ENCODE assay signal across 33 mouse cellular contexts in the genomic region with DNA sequence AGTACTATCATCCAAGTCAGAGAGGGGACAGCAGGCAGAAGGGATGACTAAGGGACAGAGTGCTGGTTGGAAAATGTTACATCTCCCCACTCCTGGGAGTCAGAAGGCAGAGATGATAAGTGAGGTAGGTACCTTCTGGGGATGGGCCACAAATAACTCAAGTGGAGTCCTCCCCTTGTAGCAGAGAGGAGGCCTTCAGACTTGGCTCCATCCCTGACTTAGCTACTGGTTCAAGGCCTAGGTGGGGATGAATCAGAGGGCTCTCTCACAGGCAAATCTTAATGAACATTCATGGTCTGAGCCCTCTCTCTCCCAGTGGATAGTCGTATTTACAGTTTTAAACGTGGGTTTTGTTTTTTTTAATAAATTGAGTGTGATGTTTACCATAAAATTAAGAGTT.
"Had no signal": no experiment of that assay in that cellular context is flagged by ENCODE, and none has a peak within 500 bp of the region (broad histone marks: within the 10 kb centered on the region; RNA-seq: fewer than 3 reads in every experiment).

No protein-coding gene starts in this region.

- H3K4me3 ChIP-seq: heart, embryonic 13.5 days; heart, embryonic 15.5 days; hindbrain, embryonic 10.5 days; hindbrain, embryonic 12.5 days; hindbrain, embryonic 13.5 days; hindbrain, embryonic 15.5 days; intestine, embryonic 15.5 days; kidney, embryonic 15.5 days; layer of hippocampus, adult 2 months; left cerebral cortex, adult 2 months had no signal

- H3K4me2 ChIP-seq: heart, embryonic 13.5 days; heart, embryonic 15.5 days; hindbrain, embryonic 12.5 days; hindbrain, embryonic 13.5 days; hindbrain, embryonic 14.5 days; hindbrain, embryonic 15.5 days; intestine, embryonic 15.5 days; kidney, embryonic 15.5 days had no signal

- H3K27me3 ChIP-seq: heart, embryonic 13.5 days; heart, embryonic 15.5 days; hindbrain, embryonic 12.5 days; hindbrain, embryonic 13.5 days; hindbrain, embryonic 15.5 days; intestine, embryonic 15.5 days; kidney, embryonic 15.5 days had no signal

- ATAC-seq: hindbrain, embryonic 16.5 days; hindbrain, postnatal 0 days; inflammation-experienced regulatory T-cells, adult 6 months; intestine, embryonic 15.5 days; intestine, embryonic 16.5 days; intestine, postnatal 0 days had no signal

- H3K9ac ChIP-seq: heart, embryonic 13.5 days; heart, embryonic 15.5 days; hindbrain, embryonic 12.5 days; hindbrain, embryonic 13.5 days; hindbrain, embryonic 14.5 days; hindbrain, embryonic 15.5 days; intestine, embryonic 15.5 days; kidney, embryonic 15.5 days had no signal

- H3K36me3 ChIP-seq: heart, embryonic 13.5 days; heart, embryonic 15.5 days; hindbrain, embryonic 10.5 days; hindbrain, embryonic 12.5 days; hindbrain, embryonic 13.5 days; intestine, embryonic 15.5 days; kidney, embryonic 15.5 days had no signal

- H3K27ac ChIP-seq: heart, embryonic 13.5 days; heart, embryonic 15.5 days; hindbrain, embryonic 10.5 days; hindbrain, embryonic 12.5 days; hindbrain, embryonic 13.5 days; hindbrain, embryonic 14.5 days; hindbrain, embryonic 15.5 days; hindbrain, postnatal 0 days; intestine, embryonic 15.5 days; kidney, embryonic 15.5 days; kidney, postnatal 0 days; layer of hippocampus, adult 2 months; left cerebral cortex, adult 2 months had no signal

- DNase-seq: heart, postnatal 10 days; heart, postnatal 14 days; heart, postnatal 36 days; heart, postnatal 4 days; kidney, adult 11 months; kidney, adult 18-20 months; kidney, adult 2 months; kidney, adult 8-10 months; kidney, adult 9 months; kidney, postnatal 10 days; kidney, postnatal 14 days; kidney, postnatal 25 days; kidney, postnatal 36 days; kidney, postnatal 4 days; layer of hippocampus, adult 9-11 months; layer of hippocampus, postnatal 36 days had no signal

- H3K9me3 ChIP-seq: heart, embryonic 13.5 days; heart, embryonic 15.5 days; hindbrain, embryonic 10.5 days; hindbrain, embryonic 12.5 days; hindbrain, embryonic 13.5 days; hindbrain, embryonic 15.5 days; intestine, embryonic 15.5 days; kidney, embryonic 15.5 days had no signal

- H3K4me1 ChIP-seq: heart, embryonic 13.5 days; heart, embryonic 15.5 days; hindbrain, embryonic 12.5 days; intestine, embryonic 15.5 days; kidney, embryonic 15.5 days had no signal
